In genomic region chr19:49487303-49487702, GRCm38 (mm10) we compare ENCODE assay signal across 21 mouse cellular contexts.
DNase-seq lines count a peak whose midpoint lies in the region; ATAC-seq and TF ChIP-seq lines count a peak whose summit lies in the region.
"Had no signal": no experiment of that assay in that cellular context is flagged by ENCODE, and none has a peak within 500 bp of the region (broad histone marks: within the 10 kb centered on the region; RNA-seq: fewer than 3 reads in every experiment).

No protein-coding gene starts in this region.

- H3K27me3 ChIP-seq in lung, embryonic 14.5 days (ENCODE audit: insufficient read depth, low read length), result no peaks in the 10 kb centered on the region
- H3K27me3 ChIP-seq in lung, embryonic 16.5 days (ENCODE audit: control insufficient read depth, insufficient read depth, low read depth, low read length), result no peaks in the 10 kb centered on the region
- H3K27me3 ChIP-seq: CH12.LX had no signal

- H3K36me3 ChIP-seq in lung, embryonic 14.5 days (ENCODE audit: insufficient read depth), result no peaks in the 10 kb centered on the region
- H3K36me3 ChIP-seq in lung, embryonic 16.5 days (ENCODE audit: control insufficient read depth, insufficient read depth, low read length), result no peaks in the 10 kb centered on the region
- H3K36me3 ChIP-seq: G1E had no signal

- no peak for TF ChIP-seq CTCF in lung, embryonic 14.5 days (IDR thresholded peaks at IDR 0.05; ENCODE audit: low read depth)

- no peak overlapping the region for H3K4me3 ChIP-seq in lung, embryonic 14.5 days (ENCODE audit: low read depth, low read length)
- no peak overlapping the region for H3K4me3 ChIP-seq in lung, embryonic 16.5 days (ENCODE audit: low read length)

- H3K9ac ChIP-seq in lung, embryonic 14.5 days, result no peak overlapping the region
- H3K9ac ChIP-seq in lung, embryonic 16.5 days (ENCODE audit: low read length), result no peak overlapping the region

- H3K4me2 ChIP-seq in lung, embryonic 14.5 days, result no peak overlapping the region
- no peak overlapping the region for H3K4me2 ChIP-seq in lung, embryonic 16.5 days (ENCODE audit: low read depth, low read length)

- no peaks in the 10 kb centered on the region for H3K9me3 ChIP-seq in lung, embryonic 14.5 days (ENCODE audit: low read depth, low read length)
- H3K9me3 ChIP-seq in lung, embryonic 16.5 days (ENCODE audit: control insufficient read depth, low read length), result no peaks in the 10 kb centered on the region
- H3K9me3 ChIP-seq: G1E had no signal

- no peak overlapping the region for H3K27ac ChIP-seq in lung, embryonic 14.5 days (ENCODE audit: low read depth)
- H3K27ac ChIP-seq in lung, embryonic 16.5 days (ENCODE audit: low read length), result no peak overlapping the region

- peak; percentile 71 for DNase-seq in lung, embryonic 14.5 days
- DNase-seq in lung, postnatal 14 days, result no peak
- no peak for DNase-seq in lung, adult 18-20 months
- peak; percentile 4 for DNase-seq in forelimb bud, embryonic 11.5 days (ENCODE audit: low read depth, low spot score)
- DNase-seq in layer of hippocampus, postnatal 25 days (ENCODE audit: extremely low spot score in 1 of 2, low spot score in 1 of 2), result no peak
- DNase-seq: adrenal gland, adult 2 months; adrenal gland, adult 8-10 months; adrenal gland, postnatal 10 days; adrenal gland, postnatal 14 days; adrenal gland, postnatal 25 days; adrenal gland, postnatal 36 days; B cell, adult 2 months; cerebellum, adult 11 months; cerebellum, adult 11-12 months; cerebellum, adult 18-20 months had no signal

- no peaks in the 10 kb centered on the region for H3K4me1 ChIP-seq in lung, embryonic 14.5 days (ENCODE audit: insufficient read depth)
- H3K4me1 ChIP-seq in lung, embryonic 16.5 days (replicated peaks; ENCODE audit: control insufficient read depth, insufficient read depth, low read length), result no peaks in the 10 kb centered on the region

- 26% methylated on average over 1 of the region's 1 CpGs for WGBS in lung, embryonic 14.5 days
- WGBS in lung, embryonic 16.5 days, result 32% methylated on average over 1 of the region's 1 CpGs

- peak; percentile 56; the same call in 1 of the 2 replicates for ATAC-seq in lung, embryonic 14.5 days (ENCODE audit: insufficient read depth)
- peak; percentile 54; the same call in 1 of the 2 replicates for ATAC-seq in lung, embryonic 16.5 days (ENCODE audit: low read depth)
- ATAC-seq: activated CD4-positive, CD25-positive, alpha-beta regulatory T cell, adult 4 months; CD4-positive, CD25-positive, alpha-beta regulatory T cell, adult 4 months; Patski had no signal

Comparison
In these comparisons a context has a peak if more than half of its experiments do, and no peak if none do; other contexts are left out.
1. DNase-seq: peak in lung, embryonic 14.5 days (single experiment) and forelimb bud, embryonic 11.5 days (single experiment); none in lung, postnatal 14 days (single experiment), lung, adult 18-20 months (0 of 2) and layer of hippocampus, postnatal 25 days (0 of 2).